Mouse (Mus musculus): ENCODE results near the gene Dennd4b.

Dennd4b gene

GRCm38 (mm10) chr3:90253653-90254418 lies 11.1 kb upstream of the Dennd4b start, which contains the start of gene Crtc2:
Gene Crtc2, plus strand, starts transcription at chr3:90254163.
- peak; percentile 96 for DNase-seq

GRCm38 (mm10) chr3:90254419-90255193 lies 10.4 kb upstream of the Dennd4b start:
- no peak for DNase-seq

DNA sequence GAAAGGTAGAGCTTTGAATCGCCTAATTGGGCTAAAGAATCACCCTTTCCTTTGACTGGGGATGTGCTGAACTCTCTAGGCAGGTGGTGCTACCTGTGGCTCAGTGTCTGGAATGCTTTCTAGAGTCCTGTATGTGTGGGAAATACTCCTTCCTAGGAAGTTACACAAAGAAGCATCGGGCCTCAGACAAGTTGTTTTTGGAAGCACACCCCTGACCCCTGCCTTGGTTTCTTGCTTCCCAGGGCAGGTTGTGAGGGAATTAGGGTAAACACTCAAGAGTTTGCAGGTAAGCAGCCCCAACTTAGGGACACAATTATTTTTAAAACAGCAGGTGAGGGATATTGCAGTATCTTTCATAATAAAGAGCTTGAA lies 9.8 kb upstream of the Dennd4b start:
- no peak for DNase-seq

DNA sequence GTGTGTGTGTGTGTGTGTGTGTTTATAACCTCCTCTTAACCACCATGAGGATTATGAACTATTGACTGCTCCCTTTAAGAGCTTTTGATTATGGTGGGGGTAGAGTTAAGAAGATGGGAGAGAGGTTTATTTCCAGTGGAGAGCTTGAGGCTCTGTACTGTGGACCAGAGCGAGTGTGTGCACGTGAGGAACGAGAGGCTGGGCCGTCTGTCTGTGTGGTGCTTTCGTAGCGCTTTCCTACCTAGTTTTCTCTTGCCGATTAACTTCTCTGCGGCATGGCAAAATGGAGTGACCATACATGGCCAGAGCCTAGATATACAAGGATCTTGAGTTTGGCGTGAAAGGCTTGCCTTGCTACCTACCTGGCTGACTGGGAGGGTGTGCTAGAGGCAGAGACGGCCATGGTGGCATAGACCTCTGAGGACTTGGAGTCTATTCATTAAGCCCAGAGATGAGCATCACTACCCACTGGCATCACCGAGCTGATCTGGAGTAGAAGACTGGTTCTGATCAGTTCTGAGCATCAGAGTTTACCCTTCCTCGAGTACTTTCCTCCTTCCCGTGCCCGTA lies 9.1 kb upstream of the Dennd4b start:
- no peak for DNase-seq

DNA sequence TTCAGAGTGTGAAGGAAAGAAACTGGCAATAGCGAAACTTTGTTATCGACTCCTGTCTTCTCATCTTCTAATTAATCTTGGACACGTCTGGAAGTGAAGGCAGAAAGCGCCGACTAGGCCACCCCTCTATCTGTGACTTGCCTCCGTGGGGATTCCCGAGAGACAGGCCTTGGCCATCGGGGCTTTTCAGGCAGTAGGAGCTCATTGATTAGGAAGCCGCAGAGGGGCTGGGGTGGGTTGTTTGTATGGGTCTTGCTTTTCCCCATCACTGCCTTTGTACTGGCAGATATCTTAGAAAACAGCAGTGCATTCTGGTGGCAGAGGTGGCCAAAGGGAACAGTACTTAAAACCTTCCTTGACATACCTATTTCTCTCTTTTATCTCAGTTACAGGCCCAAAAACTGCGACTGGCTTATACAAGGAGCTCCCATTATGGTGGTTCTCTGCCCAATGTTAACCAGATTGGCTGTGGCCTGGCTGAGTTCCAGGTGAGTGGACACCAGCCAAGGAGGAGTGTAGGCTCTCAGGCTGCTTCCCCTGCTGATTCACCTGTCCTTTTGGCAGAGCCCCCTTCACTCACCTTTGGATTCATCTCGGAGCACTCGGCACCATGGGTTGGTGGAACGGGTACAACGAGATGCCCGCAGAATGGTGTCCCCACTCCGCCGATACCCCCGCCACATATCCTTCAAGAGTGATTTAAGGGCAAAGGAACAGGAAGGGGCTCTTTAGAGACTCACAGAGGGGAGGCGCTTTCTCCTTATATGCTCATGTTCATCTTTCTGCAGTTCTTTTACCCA lies 8.1 kb upstream of the Dennd4b start:
- no peak for DNase-seq

DNA sequence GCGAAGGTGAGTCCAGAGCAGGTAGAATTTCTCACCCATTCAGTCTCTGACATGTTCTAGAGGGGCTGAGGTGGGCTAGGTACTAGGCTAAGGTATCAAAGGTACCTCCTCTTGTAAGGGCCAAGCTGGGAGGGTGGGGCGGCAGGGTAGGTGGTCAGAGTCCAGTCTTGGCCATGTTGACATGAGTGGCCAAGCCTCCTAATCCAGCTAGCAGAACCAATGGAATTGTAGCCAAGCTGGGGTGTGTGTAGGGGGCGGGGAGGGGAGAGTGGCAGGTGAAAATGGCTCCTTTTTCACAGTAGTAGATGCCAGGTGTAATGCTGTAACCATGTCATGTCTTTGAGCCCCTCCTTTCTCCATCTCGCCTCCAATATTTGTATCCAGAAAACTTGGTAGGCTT lies 6.5 kb upstream of the Dennd4b start:
- no peak for DNase-seq

DNA sequence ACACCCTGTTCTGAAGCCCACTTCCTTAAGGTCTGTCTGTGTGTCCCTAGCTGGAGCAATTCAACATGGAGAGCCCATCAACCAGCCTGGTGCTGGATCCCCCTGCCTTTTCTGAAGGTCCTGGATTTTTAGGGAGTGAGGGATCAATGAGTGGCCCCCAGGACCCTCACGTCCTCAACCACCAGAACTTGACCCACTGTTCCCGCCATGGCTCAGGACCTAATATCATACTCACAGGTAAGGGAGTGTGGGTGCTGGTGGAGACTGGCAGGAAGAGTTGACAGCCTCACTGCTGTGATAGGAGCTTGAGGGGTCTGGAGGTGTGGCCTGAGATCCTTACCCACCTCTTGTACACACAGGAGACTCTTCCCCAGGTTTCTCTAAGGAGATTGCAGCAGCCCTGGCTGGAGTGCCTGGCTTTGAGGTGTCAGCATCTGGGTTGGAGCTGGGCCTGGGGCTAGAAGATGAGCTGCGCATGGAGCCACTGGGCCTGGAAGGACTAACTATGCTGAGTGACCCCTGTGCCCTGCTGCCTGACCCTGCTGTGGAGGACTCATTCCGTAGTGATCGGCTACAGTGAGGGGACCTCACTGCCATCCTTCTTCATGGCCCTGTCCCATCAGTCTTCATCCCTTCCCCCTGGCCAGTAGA lies 1.7 kb upstream of the Dennd4b start:
- DNase-seq: no peak

- DNase-seq: no peak
These were observed 325 bp upstream of the Dennd4b start for GRCm38 (mm10) chr3:90264687-90265033.

DNA sequence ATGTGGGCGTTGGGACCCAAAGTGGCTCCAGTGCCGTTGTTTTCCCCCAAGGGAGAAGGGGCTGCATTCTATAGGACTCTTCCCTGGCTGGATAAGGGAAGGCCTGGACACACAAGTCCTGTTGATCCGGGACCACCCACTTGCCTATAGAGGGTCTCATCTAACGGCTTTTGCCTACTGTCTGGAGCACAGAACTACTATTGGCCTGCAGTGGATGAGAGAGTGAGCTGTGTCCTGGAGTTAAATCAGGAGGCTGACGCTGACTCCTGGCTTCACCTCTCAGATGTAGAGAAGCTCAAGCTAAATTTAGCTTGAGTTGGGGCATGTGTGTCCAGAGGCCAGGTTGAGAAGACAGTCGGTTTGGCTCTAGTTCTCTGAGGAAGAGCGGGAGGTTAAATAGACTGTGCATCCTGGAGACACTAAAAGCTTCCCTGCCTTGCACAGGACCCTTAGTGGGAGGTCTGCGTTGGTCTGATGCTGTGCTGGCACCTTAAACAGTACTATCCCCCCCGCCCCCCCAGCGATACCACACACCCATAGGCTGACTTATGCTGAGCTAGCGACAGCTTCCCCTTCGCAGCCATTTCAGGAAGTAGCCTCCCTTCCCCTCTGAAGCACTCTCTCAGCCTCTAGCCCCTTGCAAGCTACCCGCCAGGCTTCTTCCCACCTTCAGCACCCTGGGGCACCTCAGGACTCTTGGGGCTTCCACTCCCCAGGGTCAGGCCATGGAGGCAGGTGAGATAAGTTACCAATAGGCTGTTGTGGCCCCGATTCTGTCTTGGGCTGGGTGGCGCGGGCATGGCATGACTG lies 1.2 kb downstream of the Dennd4b start:
- DNase-seq: no peak

DNA sequence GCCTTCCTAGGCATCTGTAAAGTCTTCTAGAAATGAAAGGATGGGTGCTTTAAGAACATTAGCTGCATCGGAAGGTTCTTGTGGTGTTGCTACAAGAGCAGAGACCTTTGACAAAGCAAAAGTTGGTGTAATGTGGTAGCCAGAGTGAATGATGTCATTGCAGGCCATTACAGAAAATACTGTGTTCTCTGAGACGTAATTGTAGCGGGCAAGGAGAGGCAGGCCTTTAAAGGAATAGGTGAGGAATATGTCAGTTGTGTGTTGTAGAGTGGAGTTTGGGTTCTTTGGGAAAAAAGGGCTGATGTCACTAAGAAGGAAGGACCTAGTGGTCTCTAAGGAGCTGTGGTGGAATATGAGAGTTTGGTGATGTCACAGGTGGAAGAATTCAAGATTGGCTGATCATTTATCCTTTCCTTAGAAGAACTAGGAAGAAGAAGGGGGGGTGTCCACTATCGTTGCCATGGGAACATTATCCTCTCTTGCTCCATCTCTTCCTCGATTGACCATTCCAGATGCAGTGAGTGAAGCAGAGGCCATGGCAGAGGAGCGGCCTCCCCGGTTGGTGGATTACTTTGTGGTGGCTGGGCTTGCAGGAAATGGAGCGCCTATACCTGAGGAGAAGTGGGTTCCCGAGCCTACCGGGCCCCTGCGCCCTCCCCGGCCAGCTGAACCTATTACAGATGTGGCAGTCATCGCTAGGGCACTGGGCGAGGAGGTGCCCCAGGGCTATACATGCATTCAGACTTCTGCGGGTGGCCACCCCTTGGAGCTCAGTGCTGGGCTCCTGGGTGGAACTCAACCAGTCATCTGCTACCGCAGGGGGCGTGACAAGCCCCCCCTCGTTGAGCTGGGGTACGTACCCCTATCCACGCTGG lies 2.2 kb downstream of the Dennd4b start:
- no peak for DNase-seq

DNA sequence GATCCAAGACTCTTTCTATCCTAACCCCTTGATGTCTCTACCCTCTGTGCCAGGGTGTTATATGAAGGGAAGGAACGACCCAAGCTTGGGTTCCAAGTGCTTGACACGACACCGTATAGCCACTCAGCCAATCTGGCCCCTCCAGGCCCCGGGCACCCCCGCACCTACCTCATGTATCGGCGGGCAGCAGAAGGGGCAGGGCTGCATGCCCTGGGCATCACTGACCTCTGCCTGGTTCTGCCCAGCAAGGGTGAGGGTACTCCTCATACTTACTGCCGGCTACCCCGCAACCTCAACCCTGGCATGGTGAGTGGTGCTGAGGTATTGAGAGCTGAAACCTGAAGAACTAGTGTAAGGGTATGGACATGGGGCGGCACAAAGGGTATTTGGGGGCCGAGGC lies 3.2 kb downstream of the Dennd4b start:
- no peak for DNase-seq

- no peak for DNase-seq
These were observed 4.0 kb downstream of the Dennd4b start for GRCm38 (mm10) chr3:90268971-90269370.

GRCm38 (mm10) chr3:90270784-90271183 lies 5.8 kb downstream of the Dennd4b start:
- no peak for DNase-seq

DNA sequence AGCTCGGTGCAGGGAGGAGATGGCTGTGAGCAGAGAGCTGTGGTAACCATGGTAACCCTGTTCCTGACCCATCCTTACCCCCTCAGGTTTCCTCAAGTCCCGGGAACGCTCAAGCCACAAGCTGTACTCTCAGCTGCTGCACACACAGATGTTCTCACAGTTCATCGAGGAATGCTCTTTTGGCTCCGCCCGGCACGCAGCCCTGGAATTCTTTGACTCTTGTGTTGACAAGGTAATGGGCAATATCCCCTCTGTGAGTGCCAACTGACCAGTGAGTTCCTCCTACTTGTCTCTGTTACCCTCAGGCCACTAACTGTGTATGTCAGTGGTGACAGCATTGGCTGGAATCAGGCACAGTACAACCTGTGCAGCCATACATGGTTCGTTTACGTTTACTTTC lies 7.2 kb downstream of the Dennd4b start:
- DNase-seq: no peak

- no peak for DNase-seq
These were observed 8.9 kb downstream of the Dennd4b start for GRCm38 (mm10) chr3:90273855-90274254.

DNA sequence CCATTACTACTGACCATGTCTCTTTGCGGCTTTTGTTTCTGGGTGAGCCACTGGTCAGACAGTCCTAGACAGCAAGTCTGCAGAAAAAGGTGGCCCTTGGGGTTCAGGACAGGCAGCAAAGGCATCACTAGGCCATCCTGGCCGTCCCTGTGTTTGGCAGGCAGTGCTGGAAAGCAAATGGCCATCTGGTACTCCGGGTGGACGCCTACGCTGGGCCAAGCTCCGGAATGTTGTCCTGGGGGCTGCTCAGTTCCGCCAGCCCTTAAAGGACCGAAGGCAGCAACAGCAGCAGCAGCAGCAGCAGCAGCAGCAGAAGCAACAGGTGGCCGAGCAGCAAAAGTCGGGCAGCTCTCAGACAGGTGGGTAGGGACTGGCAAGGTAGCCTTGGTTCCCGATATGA lies 10.3 kb downstream of the Dennd4b start:
- DNase-seq: no peak

DNA sequence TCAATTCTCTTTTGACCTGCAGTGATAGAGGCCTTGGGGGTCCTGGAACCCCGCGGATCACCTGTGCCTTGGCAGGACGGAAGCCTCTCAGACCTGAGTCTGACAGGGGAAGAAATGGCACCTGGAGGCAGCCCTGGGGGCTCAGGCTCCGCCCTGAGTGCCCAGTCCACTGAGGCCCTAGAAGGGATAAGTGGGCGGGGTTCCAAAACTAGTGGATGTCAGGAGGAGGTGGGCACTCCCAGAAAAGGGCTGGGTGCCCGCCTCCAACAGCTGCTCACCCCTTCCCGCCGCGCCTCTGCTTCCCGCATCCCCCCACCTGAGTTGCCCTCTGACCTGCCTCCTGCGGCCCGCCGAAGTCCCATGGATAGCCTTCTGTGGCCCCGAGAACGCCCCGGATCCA lies 11.9 kb downstream of the Dennd4b start:
- DNase-seq: no peak

DNA sequence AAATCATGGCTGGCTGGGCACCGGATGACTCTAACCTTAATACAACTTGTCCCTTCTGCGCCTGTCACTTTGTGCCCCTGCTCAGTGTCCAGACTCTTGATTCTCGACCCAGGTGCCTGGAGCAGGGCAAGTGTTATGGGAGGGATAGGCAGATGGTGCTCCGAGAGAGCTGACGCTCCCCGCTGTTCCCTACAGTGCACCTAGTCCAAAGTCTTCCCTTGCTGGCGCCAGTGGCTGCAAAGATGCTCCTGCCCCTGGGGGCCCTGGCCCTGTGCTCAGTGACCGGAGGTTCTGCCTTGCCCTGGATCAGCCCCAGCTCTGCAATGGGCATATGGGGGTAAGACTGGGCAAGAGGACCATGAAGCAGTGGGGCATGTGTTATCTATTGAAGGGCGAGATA lies 12.8 kb downstream of the Dennd4b start:
- DNase-seq: no peak

DNA sequence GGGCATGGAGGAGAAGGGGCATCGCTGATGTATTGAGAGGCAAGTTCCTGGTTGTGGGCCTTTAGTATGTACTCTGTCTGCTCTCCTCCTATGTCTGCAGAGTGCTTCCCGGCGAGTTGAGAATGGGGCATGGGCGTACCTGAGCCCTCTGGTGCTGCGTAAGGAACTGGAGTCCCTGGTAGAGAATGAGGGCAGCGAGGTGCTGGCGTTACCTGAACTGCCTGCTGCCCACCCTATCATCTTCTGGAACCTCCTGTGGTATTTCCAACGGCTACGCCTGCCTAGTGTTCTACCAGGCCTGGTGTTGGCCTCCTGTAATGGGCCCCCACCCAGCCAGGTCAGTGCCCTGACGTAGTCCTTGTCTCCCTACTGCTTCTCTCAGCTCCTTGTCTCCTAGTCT lies 13.2 kb downstream of the Dennd4b start:
- DNase-seq: no peak

- DNase-seq: no peak
These were observed 14.2 kb downstream of the Dennd4b start for GRCm38 (mm10) chr3:90279216-90279615.

- DNase-seq: no peak
These were observed 14.8 kb downstream of the Dennd4b start for GRCm38 (mm10) chr3:90279743-90280142.
